Mouse (Mus musculus) midbrain, postnatal 0 days (tissue): Measurements from ENCODE around the gene Moap1. TPM values are rescaled to one million over a fixed set of nuclear protein-coding genes. Genes with fewer than 3 reads are reported as not detected.

Source experiments
- ATAC-seq: fragments of 200-750 bp; cut with Nextera tagmentation; 2 replicates; pipeline ENCODE4 v1.8.0; 2017; ENCODE audit warnings: moderate number of reproducible peaks, mild to moderate bottlenecking, moderate TSS enrichment, moderate library complexity; ENCODE audit not compliant: low FRiP score
- DNase-seq: peaks from one replicate; pipeline ENCODE4 v3.0.0-alpha.2; 2015; ENCODE audit warnings: low spot score
- H3K27ac ChIP-seq: fragments of 300-500 bp; sonication (generic); 2 replicates; pipeline ENCODE4 v1.5.1; 2014; ENCODE audit warnings: low read depth, mild to moderate bottlenecking, low read length, mixed read lengths
- H3K27me3 ChIP-seq: fragments of 300-500 bp; sonication (generic); 2 replicates; pipeline ENCODE4 v1.6.1; 2014; ENCODE audit warnings: low read length, control low read depth, mixed read lengths; ENCODE audit not compliant: insufficient read depth
- H3K36me3 ChIP-seq: fragments of 300-500 bp; sonication (generic); 2 replicates; pipeline ENCODE4 v1.6.1; 2014; ENCODE audit warnings: low read length, control low read depth, mixed read lengths; ENCODE audit not compliant: insufficient read depth
- H3K4me1 ChIP-seq: fragments of 300-500 bp; sonication (generic); 2 replicates; pipeline ENCODE4 v1.6.1; 2014; ENCODE audit warnings: mild to moderate bottlenecking, control low read depth, antibody characterized with exemption, low read length, mixed read lengths; ENCODE audit not compliant: insufficient read depth
- H3K4me2 ChIP-seq: fragments of 300-500 bp; sonication (generic); 2 replicates; pipeline ENCODE4 v1.6.1; 2014; ENCODE audit warnings: low read depth, mild to moderate bottlenecking, low read length, mixed read lengths; ENCODE audit not compliant: poor library complexity, severe bottlenecking
- H3K4me3 ChIP-seq: fragments of 300-500 bp; sonication (generic); 2 replicates; pipeline ENCODE4 v1.5.1; 2014; ENCODE audit warnings: low read depth, mild to moderate bottlenecking, low read length, moderate library complexity
- H3K9ac ChIP-seq: fragments of 300-500 bp; sonication (generic); replicated peaks from 2 replicates; pipeline ENCODE4 v1.6.1; 2014; ENCODE audit warnings: mild to moderate bottlenecking, low read length, moderate library complexity, mixed read lengths; ENCODE audit not compliant: poor library complexity, severe bottlenecking
- H3K9me3 ChIP-seq: fragments of 300-500 bp; sonication (generic); 2 replicates; pipeline ENCODE4 v1.6.1; 2016; ENCODE audit warnings: low read length, control low read depth
- CTCF ChIP-seq: IDR thresholded peaks from 2 replicates; pipeline ENCODE4 v1.5.1; 2016; ENCODE audit warnings: antibody characterized with exemption, mild to moderate bottlenecking
- WGBS: fragments of 180-500 bp; shearing (Covaris S2); extraction: QIAGEN DNeasy Blood & Tissue Kit; methylation state at CpG from one replicate; pipeline ENCODE4 v1.1.7; 2014; 5-methylcytosine and 5-hydroxymethylcytosine counted together
- polyA plus RNA-seq: library from polyadenylated mRNA; unstranded; fragments of >200 nt; fragmentation: Nextera tagmentation; extraction: Ambion mirVana; gene quantifications from 2 replicates; pipeline ENCODE4 v1.2.1, GENCODE M21; 2015
- total RNA-seq: library from RNA; depleted of rRNA; stranded (reverse); fragments of >200 nt; gene quantifications from 2 replicates; pipeline ENCODE4 v1.2.3, GENCODE M21; 2014

The Moap1 gene
- total and polyA plus RNA-seq, 2 experiments from 2014 or later, result 20.9 to 71.8 TPM

- DNase-seq (peak; percentile 19), ATAC-seq (no peak)
- Histone ChIP-seq H3K27me3 (no peaks in the 10 kb centered on the region), H3K4me2 (no peak overlapping the region), H3K9ac (no peak overlapping the region), H3K4me1 (no peaks in the 10 kb centered on the region), H3K9me3 (no peaks in the 10 kb centered on the region), H3K36me3 (peaks cover 29% of the 10 kb centered on the region), H3K4me3 (no peak overlapping the region), H3K27ac (no peak overlapping the region)
- 51% methylated on average over 3 of the region's 3 CpGs for WGBS
- TF ChIP-seq CTCF, result peak; percentile 49
Observed at GRCm38 (mm10) chr12:102779452-102779851, 36.0 kb upstream of the Moap1 start.

- Histone ChIP-seq H3K9ac (no peak overlapping the region), H3K4me3 (no peak overlapping the region), H3K4me1 (no peaks in the 10 kb centered on the region), H3K36me3 (peaks cover 31% of the 10 kb centered on the region), H3K9me3 (no peaks in the 10 kb centered on the region), H3K27ac (no peak overlapping the region), H3K4me2 (no peak overlapping the region), H3K27me3 (no peaks in the 10 kb centered on the region)
- DNase-seq (no peak), ATAC-seq (no peak)
- WGBS, result 58% methylated on average over 5 of the region's 5 CpGs
- TF ChIP-seq CTCF, result no peak
Observed at GRCm38 (mm10) chr12:102778151-102778550, 34.7 kb upstream of the Moap1 start.

- DNase-seq (no peak), ATAC-seq (no peak)
- WGBS, result 86% methylated on average over 14 of the region's 14 CpGs
- H3K4me3 ChIP-seq, result no peak overlapping the region
- H3K36me3 ChIP-seq, result peaks cover 49% of the 10 kb centered on the region
- H3K9ac ChIP-seq, result no peak overlapping the region
- no peaks in the 10 kb centered on the region for H3K27me3 ChIP-seq
- H3K4me1 ChIP-seq, result no peaks in the 10 kb centered on the region
- no peak for TF ChIP-seq CTCF
- no peaks in the 10 kb centered on the region for H3K9me3 ChIP-seq
- no peak overlapping the region for H3K4me2 ChIP-seq
- no peak overlapping the region for H3K27ac ChIP-seq
Observed at GRCm38 (mm10) chr12:102776035-102776434, 32.6 kb upstream of the Moap1 start.

- H3K9me3 ChIP-seq, result no peaks in the 10 kb centered on the region
- TF ChIP-seq CTCF, result no peak
- 94% methylated on average over 5 of the region's 5 CpGs for whole genome bisulfite sequencing
- no peak overlapping the region for H3K4me3 ChIP-seq
- H3K27me3 ChIP-seq, result no peaks in the 10 kb centered on the region
- no peaks in the 10 kb centered on the region for H3K4me1 ChIP-seq
- ATAC-seq (no peak), DNase-seq (no peak)
- H3K9ac ChIP-seq, result no peak overlapping the region
- H3K4me2 ChIP-seq, result no peak overlapping the region
- H3K36me3 ChIP-seq, result peaks cover 73% of the 10 kb centered on the region
- H3K27ac ChIP-seq, result no peak overlapping the region
Observed at GRCm38 (mm10) chr12:102772676-102773075, 29.2 kb upstream of the Moap1 start.

- no peaks in the 10 kb centered on the region for H3K4me1 ChIP-seq
- H3K4me2 ChIP-seq, result no peak overlapping the region
- TF ChIP-seq CTCF, result no peak
- peaks cover 75% of the 10 kb centered on the region for H3K36me3 ChIP-seq
- no peak overlapping the region for H3K27ac ChIP-seq
- no peak overlapping the region for H3K4me3 ChIP-seq
- H3K27me3 ChIP-seq, result no peaks in the 10 kb centered on the region
- no peaks in the 10 kb centered on the region for H3K9me3 ChIP-seq
- DNase-seq (no peak), ATAC-seq (no peak)
- no peak overlapping the region for H3K9ac ChIP-seq
- whole genome bisulfite sequencing, result 97% methylated on average over 8 of the region's 8 CpGs
Observed at GRCm38 (mm10) chr12:102771601-102772000, 28.1 kb upstream of the Moap1 start.

GRCm38 (mm10) chr12:102769000-102769399, 25.5 kb upstream of the Moap1 start:
- 93% methylated on average over 4 of the region's 4 CpGs for WGBS
- peak; percentile 55 for TF ChIP-seq CTCF
- Histone ChIP-seq H3K27me3 (no peaks in the 10 kb centered on the region), H3K4me1 (no peaks in the 10 kb centered on the region), H3K4me2 (no peak overlapping the region), H3K9ac (no peak overlapping the region), H3K9me3 (no peaks in the 10 kb centered on the region), H3K27ac (no peak overlapping the region), H3K4me3 (no peak overlapping the region), H3K36me3 (peaks cover 67% of the 10 kb centered on the region)
- DNase-seq (no peak), ATAC-seq (no peak)
